Mouse (Mus musculus) mouse trophoblast stem cell (cell line): ENCODE results near the gene Gm16506.
"Not testable (repeated sequence)": the region's sequence is repeated elsewhere in the genome, so short reads cannot be mapped to it uniquely, and the experiment has no call there.

Source experiments
- in situ Hi-C, 2 experiments: fragments of 300-500 bp; cut with MseI, MboI; formaldehyde crosslinking; loops; 2 replicates in 1 of 2; 3 replicates in 1 of 2; pipeline ENCODE4 v1.15.1; 2025

The Gm16506 gene

DNA sequence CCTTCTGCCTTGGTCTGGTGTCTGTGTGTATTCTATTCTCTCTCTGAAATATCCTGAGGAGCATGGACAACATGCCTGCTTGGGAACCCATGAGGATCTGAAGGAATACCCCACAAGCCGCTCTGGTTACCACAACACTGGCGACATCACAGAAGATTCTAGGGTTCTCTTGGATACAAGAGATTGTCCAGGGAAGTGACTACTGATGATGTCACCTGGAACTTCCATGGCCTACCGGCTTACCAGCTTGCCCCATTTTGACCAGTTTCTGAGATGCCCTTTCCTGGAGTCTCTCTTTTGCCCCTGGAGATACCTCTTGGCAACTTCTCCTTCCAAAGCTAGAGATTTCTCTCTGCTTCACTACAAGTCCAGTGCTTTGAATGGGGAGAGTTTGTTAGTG, at the start of gene Gm16506:
Gene Gm16506 (minus strand): TSS at position 101 of the 400 bp plus-strand sequence.
- in situ Hi-C loops, result not testable (repeated sequence)

DNA sequence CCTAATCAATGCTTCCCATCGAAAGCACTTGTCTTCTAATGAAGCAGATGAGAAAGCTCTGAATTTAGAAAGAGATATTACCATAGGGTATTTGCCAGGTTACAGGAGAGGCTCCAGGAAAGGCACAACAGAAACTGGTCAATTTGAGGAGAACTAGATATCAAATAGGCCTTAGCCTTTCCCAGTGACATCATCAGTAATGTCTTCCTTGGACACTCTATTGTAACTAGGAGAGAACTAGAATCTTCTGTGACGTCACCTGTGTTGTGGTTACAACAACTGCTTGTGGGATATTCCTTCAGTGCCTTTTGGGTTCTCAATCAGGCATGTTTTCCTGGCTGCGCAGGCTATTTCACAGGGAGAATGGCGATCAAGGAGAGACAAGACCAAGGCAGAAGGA, 20.3 kb upstream of the Gm16506 start, which contains the start of gene Gm6526:
Gene Gm6526 (plus strand): TSS at position 301 of the 400 bp plus-strand sequence.
- in situ Hi-C loops, result not testable (repeated sequence)

DNA sequence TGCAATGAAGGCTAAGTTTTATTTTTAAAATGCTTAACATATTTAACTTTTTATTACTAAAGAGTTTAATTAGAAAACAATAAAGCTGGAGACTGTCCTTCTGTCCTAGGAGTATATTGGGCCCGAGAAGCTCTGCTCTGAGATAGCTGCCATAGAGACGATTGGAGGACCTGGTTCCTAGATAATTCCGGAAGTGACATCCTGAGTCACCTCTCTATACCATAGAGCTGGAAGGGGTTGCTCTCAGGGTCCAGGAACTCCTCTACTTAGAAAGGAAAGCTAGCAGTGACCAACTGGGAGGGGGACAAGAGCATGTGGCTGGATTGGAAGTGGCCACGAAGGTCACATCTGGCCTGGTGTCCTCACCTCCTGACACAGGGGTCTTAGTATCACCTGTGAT, 29.7 kb downstream of the Gm16506 start, which contains the start of gene Gm7324:
Gene Gm7324 (plus strand): TSS at position 208 of the 400 bp plus-strand sequence.
- in situ Hi-C loops, result not testable (repeated sequence)

- in situ Hi-C loops, result not testable (repeated sequence)
Observed at GRCm38 (mm10) chr14:43677099-43677498, 50.2 kb downstream of the Gm16506 start, which contains the start of gene Gm8165. Gm8165 (minus strand) TSS chr14:43677199.
